Mouse (Mus musculus) stomach, embryonic 15.5 days (tissue): ENCODE results near the gene Map3k21. TPM values are rescaled to one million over a fixed set of nuclear protein-coding genes. Genes with fewer than 3 reads are reported as not detected.
A peak's percentile ranks its signal among the peaks of the same experiment; 100 is the strongest.

Source experiments
- ATAC-seq: fragments of 200-750 bp; cut with Nextera tagmentation; 2 replicates; pipeline ENCODE4 v1.8.0; 2017; ENCODE audit warnings: low read depth, moderate number of reproducible peaks, moderate TSS enrichment; ENCODE audit not compliant: insufficient read depth, low FRiP score
- H3K27ac ChIP-seq: fragments of 300-500 bp; sonication (generic); 2 replicates; pipeline ENCODE4 v1.5.1; 2015; ENCODE audit warnings: mild to moderate bottlenecking, inconsistent platforms
- H3K27me3 ChIP-seq: fragments of 300-500 bp; sonication (generic); replicated peaks from 2 replicates; pipeline ENCODE4 v1.6.1; 2015; ENCODE audit warnings: inconsistent platforms
- H3K36me3 ChIP-seq: fragments of 300-500 bp; sonication (generic); 2 replicates; pipeline ENCODE4 v1.6.1; 2015; ENCODE audit warnings: inconsistent platforms
- H3K4me1 ChIP-seq: fragments of 300-500 bp; sonication (generic); 2 replicates; pipeline ENCODE4 v1.6.1; 2015; ENCODE audit warnings: inconsistent platforms
- H3K4me2 ChIP-seq: fragments of 300-500 bp; sonication (generic); 2 replicates; pipeline ENCODE4 v1.6.1; 2015; ENCODE audit warnings: mild to moderate bottlenecking, inconsistent platforms
- H3K4me3 ChIP-seq: fragments of 300-500 bp; sonication (generic); replicated peaks from 2 replicates; pipeline ENCODE4 v1.5.1; 2015; ENCODE audit warnings: inconsistent platforms
- H3K9ac ChIP-seq: fragments of 300-500 bp; sonication (generic); 2 replicates; pipeline ENCODE4 v1.6.1; 2015; ENCODE audit warnings: inconsistent platforms
- H3K9me3 ChIP-seq: fragments of 300-500 bp; sonication (generic); 2 replicates; pipeline ENCODE4 v1.6.1; 2016; ENCODE audit warnings: inconsistent platforms
- WGBS: fragments of 180-500 bp; shearing (Covaris S2); methylation state at CpG from one replicate; pipeline ENCODE4 v1.1.7; 2015; 5-methylcytosine and 5-hydroxymethylcytosine counted together
- polyA plus RNA-seq: library from polyadenylated mRNA; unstranded; fragments of >200 nt; fragmentation: Nextera tagmentation; extraction: Ambion mirVana; gene quantifications from 2 replicates; pipeline ENCODE4 v1.2.1, GENCODE M21; 2015

The Map3k21 gene
- polyA plus RNA-seq, 1 experiment from 2014 or later = 1.7 TPM

DNA sequence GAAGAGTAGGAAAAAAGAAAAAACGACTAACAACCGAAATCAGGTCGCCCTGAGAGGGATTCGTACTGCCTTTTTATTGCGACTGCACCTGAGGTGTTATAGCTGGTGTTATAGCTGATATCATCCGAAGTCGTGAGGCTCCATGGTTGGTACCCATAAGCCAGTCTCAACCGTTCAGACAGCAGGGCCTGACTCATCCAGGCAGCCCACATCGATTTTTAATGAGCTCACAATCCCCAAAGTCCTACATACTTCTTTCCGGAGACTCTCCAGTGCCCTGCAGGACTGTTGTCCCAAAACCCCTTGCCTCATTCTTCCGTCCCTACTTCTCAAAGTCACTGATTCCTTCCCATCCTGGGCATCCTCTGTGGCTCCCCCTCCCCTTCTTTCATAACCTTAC, 12.9 kb upstream of the Map3k21 start:
- no peak overlapping the region for H3K9ac ChIP-seq
- WGBS = 59% methylated on average over 11 of the region's 11 CpGs
- ATAC-seq = no peak
- H3K9me3 ChIP-seq = no peaks in the 10 kb centered on the region
- H3K27ac ChIP-seq = no peak overlapping the region
- H3K4me1 ChIP-seq = peaks cover 5% of the 10 kb centered on the region; the same call in 1 of the 2 replicates
- H3K4me2 ChIP-seq = no peak overlapping the region
- peaks cover 22% of the 10 kb centered on the region for H3K27me3 ChIP-seq
- no peak overlapping the region for H3K4me3 ChIP-seq
- H3K36me3 ChIP-seq = no peaks in the 10 kb centered on the region

DNA sequence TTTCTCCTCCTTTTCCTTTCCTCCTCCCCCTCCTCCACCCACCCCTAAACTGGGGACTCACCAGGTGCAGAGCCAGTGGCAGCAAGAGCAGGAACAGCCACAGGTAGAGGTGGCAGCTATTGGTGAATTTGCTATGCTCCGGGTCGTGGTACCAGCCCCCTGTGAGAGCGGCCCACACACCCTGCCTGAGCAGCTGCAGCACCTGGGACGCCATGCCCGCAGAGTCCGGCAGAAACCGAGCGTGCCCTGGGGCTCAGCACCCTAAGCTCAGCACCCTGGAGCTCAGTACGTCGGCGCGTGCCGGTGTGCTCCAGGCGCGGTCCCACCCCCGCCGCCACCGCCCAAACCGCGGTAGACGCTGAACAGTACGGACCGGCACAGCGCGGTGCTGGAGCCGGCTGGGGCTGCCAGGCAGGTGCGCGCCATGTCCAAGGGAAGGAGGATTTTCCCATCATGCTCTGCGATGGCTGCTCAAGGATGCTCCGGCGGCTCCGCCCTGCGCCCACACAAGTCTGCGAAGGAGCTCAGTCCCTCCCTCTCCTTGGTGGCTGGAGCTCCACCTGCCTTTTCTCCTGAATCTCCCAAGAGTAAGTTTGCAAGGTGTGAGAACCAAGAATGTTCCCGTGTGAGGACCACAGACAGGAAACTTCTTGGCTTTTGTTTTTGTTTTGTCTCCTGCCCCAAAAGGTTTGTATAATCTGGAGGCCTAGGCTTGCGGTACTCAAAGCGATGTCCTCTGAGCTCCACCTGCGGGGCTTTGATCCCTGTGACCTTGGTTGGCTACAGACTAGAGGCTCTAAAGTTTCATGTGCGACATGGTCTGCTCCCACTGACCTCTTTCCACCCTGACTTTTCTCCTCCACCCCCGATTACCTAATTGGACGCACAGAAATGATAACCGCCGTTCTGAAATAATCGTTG, 12.1 kb upstream of the Map3k21 start, which contains the start of gene Pcnx2:
Gene Pcnx2, minus strand, starts transcription at position 450 of the 921 bp plus-strand sequence.
- no peaks in the 10 kb centered on the region for H3K36me3 ChIP-seq
- peak within 1 kb of the TSS; percentile 27 for H3K4me3 ChIP-seq
- H3K4me1 ChIP-seq = peaks cover 5% of the 10 kb centered on the region; the same call in 1 of the 2 replicates
- peaks cover 22% of the 10 kb centered on the region for H3K27me3 ChIP-seq
- no peak for ATAC-seq
- 6% methylated on average over 44 of the region's 44 CpGs for WGBS
- no peaks in the 10 kb centered on the region for H3K9me3 ChIP-seq
- H3K9ac ChIP-seq = no peak within 1 kb of the TSS
- H3K27ac ChIP-seq = no peak within 1 kb of the TSS
- H3K4me2 ChIP-seq = peak within 1 kb of the TSS; percentile 45

DNA sequence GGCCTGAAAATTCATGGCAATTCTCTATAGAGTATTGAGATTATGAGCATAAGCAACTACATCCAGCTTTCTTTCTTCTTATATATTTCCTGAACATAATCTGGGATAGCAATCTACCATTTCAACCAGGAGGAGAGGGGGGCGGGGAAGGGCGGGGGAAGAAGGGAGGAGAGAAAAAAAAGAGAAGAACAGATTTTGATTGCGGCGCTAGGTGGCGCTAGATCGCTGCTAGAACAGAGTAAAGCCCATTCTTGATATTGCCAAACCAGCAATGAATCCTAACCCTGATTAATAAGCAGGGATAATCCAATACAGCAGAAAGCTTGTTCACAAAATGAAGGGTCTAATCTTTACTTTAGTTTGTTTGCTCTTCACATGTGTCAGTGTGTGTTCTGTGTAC, 11.4 kb upstream of the Map3k21 start:
- Histone ChIP-seq H3K4me1 (peaks cover 5% of the 10 kb centered on the region; the same call in 1 of the 2 replicates), H3K36me3 (no peaks in the 10 kb centered on the region), H3K9me3 (no peaks in the 10 kb centered on the region), H3K4me3 (no peak overlapping the region), H3K27me3 (peaks cover 22% of the 10 kb centered on the region), H3K9ac (no peak overlapping the region), H3K4me2 (no peak overlapping the region), H3K27ac (no peak overlapping the region)
- 0% methylated on average over 6 of the region's 6 CpGs for whole genome bisulfite sequencing
- no peak for ATAC-seq

DNA sequence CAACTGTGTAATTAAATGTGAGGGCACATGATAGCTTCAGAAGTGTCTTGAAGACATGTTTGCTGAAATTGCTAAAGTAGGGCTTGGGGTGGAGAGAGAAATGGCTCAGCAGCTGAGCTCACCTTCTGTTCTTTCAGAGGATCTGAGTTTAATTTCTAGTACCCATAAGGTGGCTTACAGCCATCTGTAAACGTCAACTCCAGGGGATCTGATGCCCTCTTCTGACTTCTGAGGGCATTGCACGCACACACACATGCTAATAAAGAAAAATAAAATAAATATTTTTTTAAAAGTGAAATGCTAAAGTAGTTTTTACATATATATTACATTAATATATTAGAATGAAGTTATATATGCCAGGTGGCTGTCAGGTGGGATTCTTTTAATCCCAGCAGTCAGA, 9.1 kb upstream of the Map3k21 start:
- 30% methylated on average over 2 of the region's 2 CpGs for WGBS
- ATAC-seq = no peak
- Histone ChIP-seq H3K9me3 (no peaks in the 10 kb centered on the region), H3K9ac (no peak overlapping the region), H3K4me3 (no peak overlapping the region), H3K36me3 (no peaks in the 10 kb centered on the region), H3K27ac (no peak overlapping the region), H3K4me2 (no peak overlapping the region), H3K27me3 (peaks cover 22% of the 10 kb centered on the region), H3K4me1 (peaks cover 5% of the 10 kb centered on the region; the same call in 1 of the 2 replicates)

DNA sequence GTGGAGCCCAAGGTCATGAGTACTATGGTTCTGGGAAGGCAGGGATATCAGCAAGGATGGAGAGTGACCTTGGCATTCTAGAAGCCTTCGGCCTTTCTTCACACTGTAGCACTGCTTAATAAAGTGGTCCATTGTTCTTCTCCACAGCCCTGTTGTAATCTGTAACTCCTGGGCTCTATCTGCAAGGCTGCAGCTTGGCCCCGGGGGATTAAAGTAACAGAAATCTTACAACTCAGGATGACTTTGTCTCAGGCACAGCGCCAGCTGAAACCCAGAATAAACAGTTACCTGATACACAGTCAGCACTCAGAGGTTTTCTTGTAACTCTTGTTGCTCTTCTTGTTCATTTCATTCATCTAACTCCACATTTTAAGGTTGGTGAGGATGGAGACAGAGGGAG, 7.7 kb upstream of the Map3k21 start:
- Histone ChIP-seq H3K9me3 (no peaks in the 10 kb centered on the region), H3K27ac (no peak overlapping the region), H3K36me3 (no peaks in the 10 kb centered on the region), H3K27me3 (peaks cover 14% of the 10 kb centered on the region), H3K4me3 (no peak overlapping the region), H3K9ac (no peak overlapping the region), H3K4me1 (peaks cover 5% of the 10 kb centered on the region; the same call in 1 of the 2 replicates), H3K4me2 (no peak overlapping the region)
- WGBS = 34% methylated on average over 3 of the region's 3 CpGs
- no peak for ATAC-seq

DNA sequence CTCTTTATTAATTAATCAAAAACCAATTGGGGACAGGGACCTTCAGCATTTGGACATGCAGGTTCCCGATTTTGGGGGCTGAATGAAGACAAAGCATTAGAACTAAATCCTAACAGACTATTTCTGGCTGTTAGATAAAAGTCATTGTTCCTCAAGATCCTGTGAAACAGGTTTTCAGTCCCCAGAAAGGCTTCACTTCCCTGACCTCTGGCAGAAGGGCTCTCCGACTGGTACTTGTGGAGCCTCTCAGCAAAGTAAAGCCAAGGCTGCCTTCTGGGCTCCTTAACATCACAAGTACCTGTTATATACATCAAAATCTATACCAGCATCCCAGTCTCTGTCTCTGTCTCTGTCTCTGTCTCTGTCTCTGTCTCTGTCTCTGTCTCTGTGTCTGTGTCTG, 4.9 kb upstream of the Map3k21 start:
- Histone ChIP-seq H3K27ac (no peak overlapping the region), H3K4me1 (peaks cover 9% of the 10 kb centered on the region), H3K4me2 (no peak overlapping the region), H3K9ac (no peak overlapping the region), H3K36me3 (no peaks in the 10 kb centered on the region), H3K9me3 (no peaks in the 10 kb centered on the region), H3K27me3 (peaks cover 18% of the 10 kb centered on the region), H3K4me3 (no peak overlapping the region)
- 53% methylated on average over 2 of the region's 2 CpGs for WGBS
- no peak for ATAC-seq

DNA sequence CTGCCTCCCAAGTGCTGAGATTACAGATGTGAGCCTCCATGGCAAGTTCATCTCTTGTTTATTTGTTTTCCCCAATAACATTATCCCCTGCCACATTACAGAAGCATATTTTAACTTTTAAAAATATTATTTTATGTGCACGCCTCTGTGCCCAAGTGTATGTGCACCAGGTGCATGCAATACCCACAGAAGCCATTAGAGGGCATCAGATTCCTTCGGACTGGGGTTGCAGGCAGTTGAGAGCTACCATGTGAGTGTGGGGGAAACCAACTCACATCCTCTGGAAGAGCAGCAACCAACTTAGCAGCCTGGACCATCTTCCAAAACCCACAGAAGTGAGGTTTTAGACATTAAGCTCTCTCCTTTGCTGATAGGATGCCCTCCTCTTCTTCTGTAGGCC, 2.9 kb upstream of the Map3k21 start:
- 72% methylated on average over 2 of the region's 2 CpGs for WGBS
- H3K4me3 ChIP-seq = no peak overlapping the region

DNA sequence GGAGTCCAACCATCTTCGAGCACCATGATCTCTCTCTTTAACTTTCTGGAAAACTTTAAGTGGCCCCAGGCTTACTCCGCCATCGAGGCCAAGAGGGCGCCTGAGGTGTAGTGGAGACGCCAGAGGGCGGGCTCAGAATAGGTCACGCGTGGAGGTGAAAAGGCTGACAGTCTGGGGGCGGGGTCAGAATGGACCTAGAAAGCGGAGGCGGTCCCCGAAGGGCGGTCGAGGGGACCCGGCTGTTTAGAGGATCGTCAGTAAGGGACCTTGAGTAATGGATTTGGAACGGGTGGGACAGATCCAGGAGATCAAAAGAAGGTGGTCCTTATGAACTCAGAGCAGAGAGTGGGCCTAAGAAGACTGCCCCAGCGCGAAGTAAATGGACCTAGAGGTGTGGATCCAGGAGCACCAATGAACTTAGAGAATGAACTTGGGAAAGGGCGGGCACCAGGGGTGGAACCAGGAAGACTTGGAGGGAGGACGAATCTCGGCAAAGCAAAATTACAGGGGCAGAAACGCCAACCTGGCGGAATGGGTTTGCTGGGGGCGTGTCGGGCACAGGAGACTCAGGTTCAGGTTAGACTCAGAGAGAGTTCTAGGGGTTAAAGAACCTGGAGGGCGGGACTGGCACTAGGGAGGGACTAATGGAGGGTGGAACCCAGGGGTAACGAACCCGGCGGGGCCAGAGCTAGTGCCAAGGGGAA, 437 bp upstream of the Map3k21 start:
- H3K4me1 ChIP-seq = peaks cover 21% of the 10 kb centered on the region
- H3K9me3 ChIP-seq = no peaks in the 10 kb centered on the region
- peak; percentile 90 for ATAC-seq
- no peaks in the 10 kb centered on the region for H3K36me3 ChIP-seq
- H3K27ac ChIP-seq = peak overlapping the region; percentile 66; the same call in 1 of the 2 replicates
- H3K9ac ChIP-seq = peak overlapping the region; percentile 46; the same call in 1 of the 2 replicates
- peaks cover 33% of the 10 kb centered on the region for H3K27me3 ChIP-seq
- peak overlapping the region; percentile 98 for H3K4me2 ChIP-seq
- H3K4me3 ChIP-seq = peak overlapping the region; percentile 53
- 5% methylated on average over 30 of the region's 30 CpGs for WGBS

More for the DNA sequence above, 2.9 kb upstream of the Map3k21 start:
- Histone ChIP-seq H3K4me1 (peaks cover 21% of the 10 kb centered on the region), H3K27me3 (peaks cover 33% of the 10 kb centered on the region), H3K9ac (no peak overlapping the region), H3K36me3 (no peaks in the 10 kb centered on the region), H3K4me2 (no peak overlapping the region), H3K9me3 (no peaks in the 10 kb centered on the region), H3K27ac (no peak overlapping the region)
- ATAC-seq = no peak

DNA sequence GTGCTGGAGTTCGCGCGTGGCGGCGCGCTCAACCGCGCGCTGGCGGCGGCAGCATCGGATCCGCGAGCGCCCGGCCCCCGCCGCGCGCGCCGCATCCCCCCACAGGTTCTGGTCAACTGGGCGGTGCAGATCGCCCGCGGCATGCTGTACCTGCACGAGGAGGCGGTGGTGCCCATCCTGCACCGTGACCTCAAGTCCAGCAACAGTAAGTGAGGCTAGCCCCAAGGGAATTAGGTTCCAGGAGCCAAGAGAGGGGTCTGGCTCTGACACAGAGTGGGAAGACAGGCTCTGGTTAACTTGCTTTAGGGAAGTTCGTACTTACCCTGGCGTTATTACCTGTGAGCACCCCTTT, 955 bp downstream of the Map3k21 start:
- Histone ChIP-seq H3K4me3 (peak overlapping the region; percentile 53), H3K36me3 (no peaks in the 10 kb centered on the region), H3K4me2 (peak overlapping the region; percentile 98), H3K9me3 (no peaks in the 10 kb centered on the region), H3K4me1 (peaks cover 21% of the 10 kb centered on the region), H3K9ac (peak overlapping the region; percentile 46), H3K27ac (no peak overlapping the region), H3K27me3 (peaks cover 33% of the 10 kb centered on the region)
- 2% methylated on average over 31 of the region's 31 CpGs for WGBS
- ATAC-seq = no peak

DNA sequence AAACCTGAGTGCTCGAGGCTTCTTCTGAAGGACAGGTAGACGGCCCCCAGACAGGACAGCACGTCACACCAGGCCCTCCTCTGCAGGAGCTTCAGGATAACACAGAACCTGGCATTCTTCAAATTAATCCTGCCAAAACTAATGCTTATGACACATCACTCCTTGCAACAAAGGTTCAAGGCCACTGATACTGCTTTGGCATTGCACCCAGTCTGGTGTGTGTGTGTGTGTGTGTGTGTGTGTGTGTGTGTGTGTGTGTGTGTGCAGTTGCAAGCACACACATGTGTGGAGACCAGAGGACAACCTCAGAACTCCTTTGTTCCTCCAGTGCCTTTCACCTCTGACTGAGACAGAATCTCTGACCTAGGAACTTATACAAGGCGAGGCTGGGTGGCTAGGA, 3.0 kb downstream of the Map3k21 start:
- Histone ChIP-seq H3K4me1 (peaks cover 21% of the 10 kb centered on the region), H3K9ac (no peak overlapping the region), H3K27ac (no peak overlapping the region), H3K4me3 (no peak overlapping the region), H3K36me3 (no peaks in the 10 kb centered on the region), H3K9me3 (no peaks in the 10 kb centered on the region), H3K27me3 (peaks cover 33% of the 10 kb centered on the region), H3K4me2 (no peak overlapping the region)
- no peak for ATAC-seq
- 76% methylated on average over 4 of the region's 4 CpGs for WGBS

DNA sequence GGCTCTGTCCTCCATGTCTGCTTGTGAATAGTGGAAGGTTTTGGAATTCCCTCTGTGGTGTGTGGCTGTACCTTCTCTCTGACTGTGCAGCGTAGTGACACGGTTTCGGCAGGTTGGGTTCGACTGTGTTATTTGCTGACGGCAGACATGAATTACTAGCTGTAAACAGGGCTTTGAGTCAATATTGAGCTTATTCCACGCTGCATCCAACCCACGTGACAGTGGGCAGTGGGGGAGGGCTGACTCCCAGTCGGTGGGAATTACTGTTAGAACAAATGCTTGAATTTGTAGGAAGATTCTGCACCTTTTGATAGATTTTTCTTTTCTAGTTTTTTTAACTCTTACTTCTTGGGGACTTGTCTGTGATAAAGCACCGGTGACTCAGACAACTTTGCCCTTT, 4.1 kb downstream of the Map3k21 start:
- Histone ChIP-seq H3K9me3 (no peaks in the 10 kb centered on the region), H3K27me3 (peaks cover 25% of the 10 kb centered on the region), H3K36me3 (no peaks in the 10 kb centered on the region), H3K9ac (no peak overlapping the region), H3K4me2 (no peak overlapping the region), H3K4me3 (no peak overlapping the region), H3K27ac (no peak overlapping the region), H3K4me1 (peaks cover 21% of the 10 kb centered on the region)
- ATAC-seq = no peak
- 61% methylated on average over 9 of the region's 9 CpGs for WGBS

DNA sequence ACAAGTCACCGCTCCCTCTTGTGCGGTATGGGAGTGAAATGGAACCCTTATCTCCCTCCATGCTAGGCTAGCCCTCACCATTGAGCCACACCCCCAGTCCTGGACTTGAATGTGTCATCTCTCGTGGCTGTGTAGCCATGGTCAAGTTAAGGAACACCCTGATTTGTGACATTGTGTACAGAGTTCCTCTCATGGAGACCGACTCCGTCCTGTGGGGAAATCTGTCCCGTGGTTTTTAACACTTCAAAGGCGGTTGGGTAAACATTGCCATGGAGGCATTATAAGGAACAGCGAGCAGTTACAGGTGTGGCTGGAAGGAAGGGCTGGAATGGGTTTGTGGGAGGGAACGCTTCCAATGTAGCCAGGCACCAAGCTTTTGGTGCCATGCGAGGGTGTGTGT, 6.8 kb downstream of the Map3k21 start:
- Histone ChIP-seq H3K4me3 (no peak overlapping the region), H3K9ac (no peak overlapping the region), H3K27me3 (no peaks in the 10 kb centered on the region; the same call in none of the 2 replicates), H3K27ac (no peak overlapping the region), H3K36me3 (no peaks in the 10 kb centered on the region), H3K4me2 (no peak overlapping the region), H3K4me1 (no peaks in the 10 kb centered on the region), H3K9me3 (no peaks in the 10 kb centered on the region)
- ATAC-seq = peak; percentile 61
- WGBS = 50% methylated on average over 10 of the region's 10 CpGs
